Mouse (Mus musculus): ENCODE data around the gene Dnajb1. TPM values are rescaled to one million over a fixed set of nuclear protein-coding genes. Genes with fewer than 3 reads are reported as not detected.

Dnajb1 gene
- 100 to 1,000 TPM in 1 of 2 experiments, 10 to 100 TPM in 1; 91.7 to 122 TPM for total RNA-seq (2023)

GRCm38 (mm10) chr8:83607661-83608397, at the start of gene Dnajb1, which contains the start of gene Tecr:
Gene Dnajb1 (plus strand): TSS chr8:83608193.
Gene Tecr (minus strand): TSS chr8:83607971.

GRCm38 (mm10) chr8:83566469-83567395, 41.3 kb upstream of the Dnajb1 start, which contains the start of gene Ndufb7:
Gene Ndufb7 (plus strand): TSS chr8:83566671.

DNA sequence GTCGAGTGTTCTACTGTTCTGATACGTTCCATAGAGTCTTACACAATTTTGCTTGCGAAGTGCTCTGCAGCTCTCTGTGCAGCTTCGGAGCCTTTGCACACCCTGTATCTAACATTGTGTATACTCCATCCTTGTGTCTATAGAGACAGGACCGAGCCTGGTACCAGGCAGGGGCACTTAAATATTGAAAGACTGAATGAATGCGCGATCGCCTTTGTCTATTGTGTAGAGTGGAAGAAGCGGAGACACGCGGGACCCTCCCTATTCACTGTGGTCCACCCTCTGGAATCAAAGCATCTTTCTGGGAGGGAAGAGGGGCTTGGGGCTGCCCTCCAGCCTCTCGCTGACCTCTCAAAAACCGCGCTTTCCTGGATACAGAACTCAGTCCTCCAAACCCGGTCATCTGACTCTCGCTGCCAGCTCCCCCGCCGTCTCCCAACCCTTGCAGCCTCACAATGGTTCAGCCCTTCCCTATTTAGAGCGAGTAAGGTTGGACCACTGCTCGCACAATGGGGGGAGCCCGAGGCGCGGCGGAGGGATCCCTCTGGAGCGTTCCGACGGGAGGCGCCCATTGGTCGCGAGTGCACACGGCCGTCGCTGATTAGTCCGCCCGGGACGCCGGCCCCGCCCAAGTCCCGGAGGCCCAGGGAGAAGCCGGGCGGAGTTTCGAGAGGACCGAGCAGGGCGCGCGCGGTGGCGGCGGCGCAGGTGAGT, 44.2 kb downstream of the Dnajb1 start, which contains the start of gene Gipc1:
Gene Gipc1 (plus strand): TSS at position 648 of the 714 bp plus-strand sequence.

Other genes with a start within 250 kb of the Dnajb1 start
- gene Clgn, start 218.3 kb upstream of the Dnajb1 start, total RNA-seq (2023) = under 1 TPM; 0.11 to 0.13 TPM
- gene Scoc, start 149.8 kb upstream of the Dnajb1 start, total RNA-seq (2023) = 10 to 100 TPM; 17.3 to 19.0 TPM
- gene Olfr370, start 72.4 kb upstream of the Dnajb1 start, total RNA-seq (2023) = not detected
- 100 to 1,000 TPM; 128 to 142 TPM for gene Ndufb7, start 41.5 kb upstream of the Dnajb1 start, total RNA-seq (2023)
- 100 to 1,000 TPM; 363 to 401 TPM for gene Tecr, start 222 bp upstream of the Dnajb1 start, total RNA-seq (2023)
- 10 to 100 TPM; 27.2 to 28.1 TPM for gene Gipc1, start 44.5 kb downstream of the Dnajb1 start, total RNA-seq (2023)
- gene Ptger1, start 58.5 kb downstream of the Dnajb1 start, total RNA-seq (2023) = under 1 TPM; 0.20 to 0.37 TPM
- 100 to 1,000 TPM; 248 to 275 TPM for gene Pkn1, start 91.0 kb downstream of the Dnajb1 start, total RNA-seq (2023)
- gene Ddx39, start 107.0 kb downstream of the Dnajb1 start, total RNA-seq (2023) = 10 to 100 TPM; 47.8 to 60.4 TPM
- gene Adgre5, start 133.1 kb downstream of the Dnajb1 start, total RNA-seq (2023) = 100 to 1,000 TPM; 501 to 540 TPM

All from neutrophil, adult 83 days (primary cell).